Mouse (Mus musculus): ENCODE measurements around the gene Ghrl.

The Ghrl gene

GRCm38 (mm10) chr6:113697222-113698205, 22.2 kb downstream of the Ghrl start:
- in situ Hi-C loops (cut with MboI, MseI), result no loop called here

GRCm38 (mm10) chr6:113696582-113697221, 23.0 kb downstream of the Ghrl start, which contains the start of gene Tatdn2:
Gene Tatdn2, plus strand, starts transcription at chr6:113697050.
- in situ Hi-C loops (cut with MboI, MseI), result no loop called here

DNA sequence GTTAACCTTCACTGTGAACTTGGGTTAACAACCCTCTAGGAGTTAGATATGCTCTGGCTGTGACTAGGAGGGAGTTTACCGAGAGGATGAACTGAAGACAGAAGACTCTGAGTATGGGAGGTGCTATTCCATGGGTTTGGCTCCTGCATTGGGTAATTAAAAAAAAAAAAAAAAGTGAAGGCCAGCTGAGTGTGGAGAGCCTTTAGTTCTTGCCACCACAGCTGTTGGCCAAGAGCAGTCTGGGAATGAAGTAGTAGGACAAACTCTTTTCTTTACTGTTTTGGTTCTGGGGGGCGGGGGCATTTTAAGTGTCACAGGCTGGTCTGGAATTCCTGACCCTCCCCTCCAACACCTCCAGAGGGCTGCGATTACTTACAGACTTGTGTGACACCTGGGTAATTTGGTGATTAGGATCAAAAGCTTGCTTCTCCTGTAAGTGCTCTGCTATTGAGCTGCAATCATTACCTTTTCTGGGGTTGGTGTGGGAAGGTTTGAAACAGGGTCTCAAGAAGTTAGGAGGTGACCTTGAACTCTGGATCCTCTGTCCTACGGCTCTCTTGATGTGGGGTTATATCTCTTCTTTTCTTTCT, 23.8 kb downstream of the Ghrl start:
- in situ Hi-C loops (cut with MboI, MseI), result no loop called here

- in situ Hi-C loops (cut with MboI, MseI), result no loop called here
Measured at GRCm38 (mm10) chr6:113695203-113695602, 24.5 kb downstream of the Ghrl start.

DNA sequence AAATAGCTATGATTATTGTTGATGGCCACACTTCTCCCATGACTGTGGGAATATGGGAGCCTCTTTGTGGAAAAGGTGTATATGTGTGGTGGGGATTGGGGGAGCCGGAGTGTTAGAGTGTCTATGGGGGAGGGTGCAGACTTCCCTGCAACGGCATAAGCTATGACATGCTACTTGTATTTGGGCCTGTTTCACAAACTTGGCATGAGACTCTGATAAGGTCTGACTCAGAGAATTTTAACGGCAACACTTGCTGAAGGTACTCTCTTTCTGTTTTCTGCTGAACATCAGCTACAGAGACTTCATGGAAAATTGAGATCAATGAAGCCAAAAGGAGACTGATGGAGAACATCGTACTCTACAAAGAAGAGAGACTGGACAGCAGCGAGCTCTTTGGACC, 26.3 kb downstream of the Ghrl start:
- in situ Hi-C loops (cut with MboI, MseI), result no loop called here

DNA sequence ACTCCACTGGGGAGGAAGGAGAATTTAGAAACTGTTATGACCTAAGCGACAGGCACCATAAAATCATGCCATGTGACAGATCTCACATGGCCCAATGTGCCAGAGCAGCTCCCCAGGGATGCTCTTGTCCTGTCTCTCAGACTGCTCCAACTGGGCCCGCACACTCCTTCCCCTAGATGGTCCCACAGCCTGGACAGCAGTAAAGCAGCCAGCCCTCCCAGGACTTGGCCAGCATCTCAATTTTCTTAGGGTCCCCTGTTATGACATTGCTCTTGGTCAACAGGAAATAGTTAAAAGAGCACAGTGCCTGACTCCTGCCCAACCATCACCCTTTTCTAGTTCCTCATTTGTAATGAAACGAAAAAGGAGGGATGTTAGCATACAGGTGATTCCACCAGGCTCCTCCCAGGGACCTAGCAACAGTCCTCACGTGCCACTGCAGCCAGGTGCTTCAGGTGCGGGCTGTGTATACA, 27.0 kb downstream of the Ghrl start:
- in situ Hi-C loops (cut with MboI, MseI), result no loop called here

- in situ Hi-C loops (cut with MboI, MseI), result no loop called here
Measured at GRCm38 (mm10) chr6:113691084-113691462, 28.6 kb downstream of the Ghrl start.

DNA sequence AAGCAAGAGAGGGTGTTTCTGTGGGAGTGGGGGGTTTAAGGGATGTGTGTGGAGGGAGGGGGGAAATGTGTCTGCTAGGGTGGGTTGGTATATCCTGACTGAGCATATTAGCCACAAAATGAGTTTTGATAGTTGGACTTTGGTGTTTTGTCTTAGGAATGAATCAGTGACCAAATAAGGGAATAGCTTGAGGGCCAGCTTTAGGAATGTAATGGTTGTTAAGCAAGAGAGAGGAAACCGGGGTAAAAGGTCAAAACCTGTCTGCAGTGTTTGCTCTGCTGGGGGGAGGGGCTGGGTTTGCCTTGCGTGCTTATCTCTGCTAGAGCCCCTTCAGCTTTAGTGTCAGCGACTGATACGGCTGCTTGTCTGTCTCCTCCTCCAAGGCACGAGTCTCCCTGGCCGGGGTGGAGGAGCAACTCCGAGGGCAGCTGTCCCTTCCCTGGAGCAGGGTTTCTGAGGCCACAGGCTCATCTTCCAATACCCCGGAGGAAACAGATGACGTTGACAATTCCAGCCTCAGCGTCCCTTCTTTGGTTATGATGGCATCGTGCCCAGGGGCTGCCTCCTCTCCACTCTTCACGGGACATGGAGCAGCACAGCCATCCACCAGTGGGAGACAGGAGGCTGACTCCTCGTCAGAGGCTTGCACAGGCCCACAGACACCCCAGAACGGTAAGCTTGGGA, 29.1 kb downstream of the Ghrl start:
- in situ Hi-C loops (cut with MboI, MseI), result no loop called here

DNA sequence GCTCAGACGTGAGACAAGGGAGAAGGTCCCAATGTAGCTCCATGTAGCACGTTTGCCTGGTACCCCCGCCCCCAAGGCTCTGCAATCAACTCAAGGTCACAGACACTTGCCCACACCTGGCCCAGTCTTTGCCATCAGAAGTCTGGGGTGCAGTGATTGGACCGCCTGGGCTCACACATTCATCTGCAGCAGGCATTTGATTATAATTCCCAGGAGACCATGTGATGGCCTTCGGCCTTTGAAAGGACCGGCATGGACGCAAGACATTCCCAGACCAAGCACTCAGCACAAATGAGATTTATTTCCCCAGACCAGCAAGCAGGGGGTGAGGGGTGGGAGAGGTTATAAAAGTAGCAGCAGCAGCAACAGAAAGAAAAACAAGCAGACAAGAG, 29.7 kb downstream of the Ghrl start:
- in situ Hi-C loops (cut with MboI, MseI), result no loop called here

DNA sequence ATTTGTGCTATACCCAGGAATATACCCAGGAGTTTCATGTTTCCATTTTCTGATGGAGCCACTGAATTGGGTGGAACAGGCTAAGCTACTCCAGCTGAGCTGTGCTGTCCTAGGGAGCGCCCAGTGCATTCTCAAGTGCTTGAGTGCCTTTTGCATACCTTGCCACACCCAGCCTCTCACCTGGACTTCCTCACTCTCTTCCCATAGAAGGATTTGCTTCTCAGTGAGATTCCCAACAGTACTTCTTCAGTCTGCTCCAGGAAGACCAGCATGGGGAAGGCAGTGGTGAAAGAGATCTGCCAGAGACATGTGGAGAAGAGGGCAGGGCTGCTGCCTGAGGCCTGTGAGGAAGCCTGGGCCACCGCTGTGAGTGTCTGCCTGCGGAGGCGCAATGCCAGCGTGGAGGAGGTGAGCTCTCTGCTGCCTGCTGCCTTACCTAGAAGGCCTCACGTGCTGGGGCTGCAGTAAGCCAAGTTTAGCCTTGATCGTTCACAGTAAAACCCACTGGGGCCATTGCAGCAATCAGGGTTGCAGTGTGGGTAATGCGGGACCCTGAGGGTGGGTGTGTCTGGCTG, 33.0 kb downstream of the Ghrl start:
- in situ Hi-C loops (cut with MboI, MseI), result no loop called here

DNA sequence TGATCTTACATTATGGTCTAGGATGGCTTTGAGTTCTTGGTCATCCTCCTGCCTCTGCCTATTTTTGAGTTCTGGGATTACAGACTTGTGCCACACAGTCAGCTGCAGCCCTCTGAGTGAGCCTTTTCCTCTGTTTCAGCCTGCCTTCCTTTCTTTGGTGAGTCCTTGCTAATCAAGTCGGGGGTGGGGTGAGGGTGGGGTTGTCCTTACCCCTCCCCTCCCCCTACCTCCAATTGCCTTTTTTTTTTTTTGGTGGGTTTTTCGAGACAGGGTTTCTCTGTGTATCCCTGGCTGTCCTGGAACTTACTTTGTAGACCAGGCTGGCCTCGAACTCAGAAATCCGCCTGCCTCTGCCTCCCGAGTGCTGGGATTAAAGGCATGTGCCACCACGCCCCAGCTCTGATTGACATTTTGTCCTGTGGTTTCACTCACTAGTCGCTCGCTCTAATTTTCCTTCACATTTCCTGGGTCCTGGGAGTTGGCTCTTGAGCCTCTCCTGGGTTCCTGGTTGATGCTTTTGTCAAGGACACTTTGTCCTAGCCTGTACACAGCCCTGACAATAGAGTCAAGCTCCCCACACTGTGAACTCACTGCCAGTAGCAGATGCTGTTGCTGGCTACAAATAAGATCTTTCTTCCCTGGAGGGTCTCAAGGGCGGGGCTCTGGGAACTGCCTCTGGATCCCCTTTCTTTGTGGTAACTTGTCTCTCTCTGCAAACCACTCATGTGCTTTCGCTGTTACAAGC, 36.4 kb downstream of the Ghrl start:
- in situ Hi-C loops (cut with MboI, MseI), result no loop called here

DNA sequence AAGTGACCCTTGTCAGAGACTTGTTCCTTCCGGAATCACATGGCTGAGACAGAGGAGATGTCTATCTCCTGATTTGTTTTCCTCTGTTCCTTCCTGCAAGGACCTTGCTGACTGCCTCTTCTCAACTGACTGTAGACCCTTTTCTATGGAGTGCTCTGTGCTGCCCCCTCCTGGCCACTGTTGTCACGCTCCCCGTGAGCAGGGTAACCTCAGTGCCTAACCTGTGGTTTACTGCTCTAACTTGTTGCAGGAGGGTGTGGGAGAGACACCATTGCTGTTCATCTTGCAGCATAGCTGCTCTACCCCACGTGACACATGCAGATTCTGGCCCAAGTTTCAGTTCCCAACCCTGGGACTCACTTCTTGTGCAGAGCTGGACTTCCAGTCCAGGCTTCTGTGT, 38.4 kb downstream of the Ghrl start:
- in situ Hi-C loops (cut with MboI, MseI), result no loop called here

GRCm38 (mm10) chr6:113679993-113680566, 39.6 kb downstream of the Ghrl start:
- in situ Hi-C loops (cut with MboI, MseI), result loop anchor here (5.0 kb wide), 1 partner anchor 43 kb away; the partner anchor contains the start of gene Irak2

- in situ Hi-C loops (cut with MboI, MseI), result loop anchor here (5.0 kb wide), 1 partner anchor 41 kb away; the partner anchor contains the start of gene Irak2
Measured at GRCm38 (mm10) chr6:113678246-113679012, 41.3 kb downstream of the Ghrl start.

- in situ Hi-C loops (cut with MboI, MseI), result loop anchor here (5.0 kb wide), 1 partner anchor 40 kb away; the partner anchor contains the start of gene Irak2
Measured at GRCm38 (mm10) chr6:113677070-113677734, 42.5 kb downstream of the Ghrl start.

- in situ Hi-C loops (cut with MboI, MseI), result loop anchor here (5.0 kb wide), 1 partner anchor 39 kb away; the partner anchor contains the start of gene Irak2
Measured at GRCm38 (mm10) chr6:113675991-113676390, 43.7 kb downstream of the Ghrl start.

DNA sequence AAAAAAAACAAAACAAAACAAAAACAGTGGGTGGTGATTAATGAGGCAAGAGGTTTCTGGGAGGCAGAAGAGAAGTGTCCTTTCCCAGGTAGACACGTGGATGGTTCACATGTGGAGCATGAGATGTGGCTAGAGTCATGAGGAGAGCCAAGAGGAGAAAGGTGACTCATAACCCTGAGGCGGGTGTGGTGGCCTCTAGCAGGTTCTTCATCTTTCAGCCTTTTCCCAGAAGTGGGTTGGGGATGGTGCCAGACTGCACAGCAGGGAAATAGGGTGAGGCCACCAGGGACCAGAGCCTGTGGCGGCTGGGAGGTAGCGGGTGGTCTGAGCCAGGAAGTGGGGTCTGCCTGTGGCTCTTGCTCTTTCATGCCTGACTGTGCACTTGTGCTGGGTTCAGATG, 44.4 kb downstream of the Ghrl start:
- in situ Hi-C loops (cut with MboI, MseI), result loop anchor here (5.0 kb wide), 1 partner anchor 38 kb away; the partner anchor contains the start of gene Irak2

DNA sequence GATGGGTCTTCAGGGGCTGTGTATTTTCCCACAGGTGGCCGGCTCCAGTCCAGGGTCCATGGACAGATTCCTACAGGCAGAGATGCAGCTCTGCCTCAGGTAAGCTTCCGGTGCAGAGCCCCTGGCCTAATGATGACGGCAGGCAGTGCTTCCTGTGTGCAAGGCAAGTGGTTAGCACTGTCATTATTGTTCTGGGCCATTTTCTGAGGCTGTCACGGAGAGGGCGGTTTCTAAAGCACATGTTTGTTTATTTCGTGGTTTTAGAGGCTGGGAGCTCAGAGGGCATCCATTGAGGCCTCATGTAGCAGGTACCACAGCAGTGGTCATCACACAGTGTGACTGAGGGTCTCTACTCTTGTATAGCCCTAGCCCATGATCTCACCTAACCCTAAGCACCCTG, 46.7 kb downstream of the Ghrl start:
- in situ Hi-C loops (cut with MboI, MseI), result loop anchor here (25.0 kb wide), 1 partner anchor 1239 kb away; no protein-coding TSS in a partner anchor
